Comparison of ENCODE assay signal across 16 mouse cellular contexts in the genomic region with DNA sequence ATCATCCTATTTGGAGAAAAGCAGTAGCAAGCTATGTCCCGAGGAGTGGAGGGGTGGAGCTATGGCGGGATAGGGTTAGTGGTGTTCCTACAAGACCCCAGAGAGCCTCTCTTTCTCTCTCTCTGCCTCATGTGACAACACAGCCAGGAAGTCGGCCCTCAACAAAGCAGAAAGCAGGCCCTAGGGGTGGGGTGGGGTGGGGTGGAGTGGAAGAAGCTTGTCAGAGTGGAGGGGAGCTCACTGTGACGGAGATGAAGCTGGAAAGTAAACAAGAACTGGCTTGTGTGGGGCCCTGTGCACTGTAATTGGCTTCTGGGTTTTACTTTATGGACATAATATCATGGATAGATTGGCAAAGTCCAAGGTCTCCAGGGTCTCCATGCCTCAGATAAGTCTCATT.
"Had no signal": no experiment of that assay in that cellular context is flagged by ENCODE, and none has a peak within 500 bp of the region (broad histone marks: within the 10 kb centered on the region; RNA-seq: fewer than 3 reads in every experiment).

No protein-coding gene starts in this region.

- H3K4me3 ChIP-seq: kidney, embryonic 15.5 days; limb, embryonic 15.5 days; liver, embryonic 15.5 days; midbrain, embryonic 12.5 days; neural tube, embryonic 13.5 days had no signal

- H3K4me1 ChIP-seq: kidney, embryonic 15.5 days; limb, embryonic 15.5 days; midbrain, embryonic 12.5 days had no signal

- H3K9ac ChIP-seq: kidney, embryonic 15.5 days; limb, embryonic 15.5 days; liver, embryonic 15.5 days; lung, embryonic 14.5 days; midbrain, embryonic 12.5 days; neural tube, embryonic 13.5 days had no signal

- H3K27ac ChIP-seq: kidney, embryonic 15.5 days; limb, embryonic 15.5 days; liver, embryonic 15.5 days; midbrain, embryonic 12.5 days; neural tube, embryonic 13.5 days had no signal

- H3K4me2 ChIP-seq: kidney, embryonic 15.5 days; limb, embryonic 15.5 days; liver, embryonic 15.5 days; lung, embryonic 14.5 days; midbrain, embryonic 12.5 days; neural tube, embryonic 13.5 days had no signal

- H3K9me3 ChIP-seq: kidney, embryonic 15.5 days; limb, embryonic 15.5 days; liver, embryonic 15.5 days; midbrain, embryonic 12.5 days; neural tube, embryonic 13.5 days had no signal

- ATAC-seq: inflammation-experienced regulatory T-cells, adult 6 months; midbrain, embryonic 16.5 days had no signal

- DNase-seq: kidney, adult 2 months; kidney, postnatal 14 days; layer of hippocampus, adult 9-11 months; layer of hippocampus, postnatal 36 days; lung, embryonic 14.5 days; lung, postnatal 14 days; retina, postnatal 1 day; right cerebral cortex, postnatal 4 days; spleen, adult 18-20 months had no signal

- H3K36me3 ChIP-seq: kidney, embryonic 15.5 days; limb, embryonic 15.5 days; liver, embryonic 15.5 days; midbrain, embryonic 12.5 days; neural tube, embryonic 13.5 days had no signal

- H3K27me3 ChIP-seq: kidney, embryonic 15.5 days; limb, embryonic 15.5 days; liver, embryonic 15.5 days; midbrain, embryonic 12.5 days; neural tube, embryonic 13.5 days had no signal
